Mouse (Mus musculus): ENCODE data around the gene Taok2. TPM values are rescaled to one million over a fixed set of nuclear protein-coding genes. Genes with fewer than 3 reads are reported as not detected.
A peak's percentile ranks its signal among the peaks of the same experiment; 100 is the strongest.
"Not testable (repeated sequence)": the region's sequence is repeated elsewhere in the genome, so short reads cannot be mapped to it uniquely, and the experiment has no call there.

Taok2 gene
- polyA plus RNA-seq, 1 experiment from 2014 or later = 39.0 TPM

DNA sequence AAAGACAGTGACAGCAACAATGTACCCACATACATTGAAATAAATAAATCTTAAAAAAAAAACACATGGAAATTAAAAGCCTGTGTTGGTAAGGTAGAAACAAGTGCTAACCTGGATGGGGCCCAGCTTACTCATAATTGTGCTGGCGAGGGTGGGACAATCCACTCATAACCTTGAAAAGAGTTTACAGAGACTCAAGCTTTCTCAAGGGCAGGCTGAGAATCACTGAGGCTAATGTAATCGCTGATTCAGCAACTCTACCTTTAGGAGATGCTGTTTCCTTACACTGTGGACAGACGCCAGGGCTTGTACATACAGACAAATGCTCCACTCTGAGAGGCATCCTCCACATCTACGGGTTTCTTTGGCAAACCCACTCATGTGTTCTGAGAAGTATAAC lies 35.5 kb upstream of the Taok2 start:
- WGBS = 87% methylated on average over 4 of the region's 4 CpGs
- no peak for ATAC-seq (ENCODE audit: low FRiP score, low TSS enrichment)
- H3K9me3 ChIP-seq (ENCODE audit: control insufficient read depth, low read length) = no peaks in the 10 kb centered on the region
- H3K9ac ChIP-seq (replicated peaks; ENCODE audit: low read length) = no peak overlapping the region
- no peaks in the 10 kb centered on the region for H3K36me3 ChIP-seq (ENCODE audit: control insufficient read depth, insufficient read depth, low read length)
- H3K27ac ChIP-seq (replicated peaks; ENCODE audit: low read depth, low read length) = no peak overlapping the region
- H3K4me2 ChIP-seq (ENCODE audit: low read length) = no peak overlapping the region
- DNase-seq = no peak
- H3K27me3 ChIP-seq (ENCODE audit: control insufficient read depth, insufficient read depth, low read length) = no peaks in the 10 kb centered on the region
- H3K4me3 ChIP-seq (replicated peaks; ENCODE audit: low read depth, low read length) = no peak overlapping the region
- H3K4me1 ChIP-seq (ENCODE audit: control insufficient read depth, insufficient read depth, low read length) = peaks cover 10% of the 10 kb centered on the region; the same call in 1 of the 2 replicates

DNA sequence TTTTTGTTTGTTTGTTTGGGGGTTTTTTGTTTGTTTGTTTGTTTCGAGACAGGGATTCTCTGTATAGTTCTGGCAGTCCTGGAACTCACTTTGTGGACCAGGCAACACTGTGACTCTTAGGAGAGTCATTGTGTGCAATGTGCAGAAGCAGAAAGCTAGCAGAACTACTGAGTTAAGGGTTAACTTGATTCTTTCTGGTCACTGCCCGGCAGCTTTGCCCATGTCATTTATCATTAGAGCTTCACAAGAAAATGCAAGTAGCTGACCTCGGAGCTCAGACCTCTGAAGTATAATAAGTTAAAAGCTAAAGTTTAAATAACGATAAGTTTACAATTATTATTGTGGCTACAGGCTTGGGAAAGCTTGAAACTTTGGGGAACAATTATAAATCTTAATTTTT lies 33.9 kb upstream of the Taok2 start:
- DNase-seq; H3K4me1 ChIP-seq (ENCODE audit: control insufficient read depth, insufficient read depth, low read length); H3K9me3 ChIP-seq (ENCODE audit: control insufficient read depth, low read length); H3K27me3 ChIP-seq (ENCODE audit: control insufficient read depth, insufficient read depth, low read length); H3K9ac ChIP-seq (replicated peaks; ENCODE audit: low read length); H3K36me3 ChIP-seq (ENCODE audit: control insufficient read depth, insufficient read depth, low read length); H3K27ac ChIP-seq (replicated peaks; ENCODE audit: low read depth, low read length); ATAC-seq (ENCODE audit: low FRiP score, low TSS enrichment); H3K4me2 ChIP-seq (ENCODE audit: low read length); H3K4me3 ChIP-seq (replicated peaks; ENCODE audit: low read depth, low read length): not testable (repeated sequence)
- 65% methylated on average over 4 of the region's 4 CpGs for WGBS

DNA sequence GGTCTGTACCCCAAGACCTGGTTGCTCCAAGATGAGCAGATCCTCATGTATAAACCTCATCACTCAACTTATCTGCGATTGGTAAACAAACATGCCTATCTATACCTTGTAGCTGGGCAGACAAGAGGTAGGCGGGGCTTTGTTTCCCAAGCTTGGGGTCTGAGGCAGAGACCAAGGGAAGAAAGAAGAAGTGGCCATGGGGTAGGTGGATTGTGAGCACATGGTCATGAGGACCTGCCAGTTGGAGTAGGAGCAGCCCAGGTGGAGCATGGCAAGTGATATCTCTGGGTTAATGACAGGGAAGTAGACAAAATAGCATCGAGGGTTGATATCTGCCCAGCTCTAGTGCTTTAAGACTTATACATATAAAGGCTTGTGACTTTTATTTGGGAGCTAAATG lies 30.3 kb upstream of the Taok2 start:
- 94% methylated on average over 3 of the region's 3 CpGs for WGBS
- no peak overlapping the region for H3K9ac ChIP-seq (replicated peaks; ENCODE audit: low read length)
- no peaks in the 10 kb centered on the region for H3K9me3 ChIP-seq (ENCODE audit: control insufficient read depth, low read length)
- DNase-seq (no peak), ATAC-seq (ENCODE audit: low FRiP score, low TSS enrichment) (no peak)
- H3K4me1 ChIP-seq (ENCODE audit: control insufficient read depth, insufficient read depth, low read length) = no peaks in the 10 kb centered on the region
- H3K27ac ChIP-seq (replicated peaks; ENCODE audit: low read depth, low read length) = no peak overlapping the region
- H3K4me3 ChIP-seq (replicated peaks; ENCODE audit: low read depth, low read length) = no peak overlapping the region
- no peaks in the 10 kb centered on the region for H3K27me3 ChIP-seq (ENCODE audit: control insufficient read depth, insufficient read depth, low read length)
- H3K4me2 ChIP-seq (ENCODE audit: low read length) = no peak overlapping the region
- H3K36me3 ChIP-seq (ENCODE audit: control insufficient read depth, insufficient read depth, low read length) = no peaks in the 10 kb centered on the region

DNA sequence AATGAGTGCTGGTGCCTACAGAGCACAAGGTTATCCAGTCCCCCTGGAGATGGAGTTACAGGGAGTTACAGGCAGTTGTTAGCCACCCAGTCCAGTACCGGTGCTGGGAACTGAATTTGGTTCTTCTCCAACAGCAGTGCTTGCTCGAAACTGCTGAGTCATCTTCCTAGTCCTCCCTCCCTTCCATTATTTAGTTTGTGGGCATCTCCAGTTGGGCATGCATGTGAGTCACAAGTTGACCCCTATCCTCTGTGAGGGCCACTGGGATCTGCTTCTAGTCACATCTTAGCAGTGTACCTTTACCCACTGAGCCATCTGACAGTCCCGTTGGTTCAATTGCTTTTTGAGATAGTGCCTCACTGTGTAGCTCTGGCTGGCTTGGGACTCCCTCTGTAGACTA lies 21.1 kb upstream of the Taok2 start:
- WGBS = 90% methylated on average over 3 of the region's 3 CpGs
- H3K4me1 ChIP-seq (ENCODE audit: control insufficient read depth, insufficient read depth, low read length) = no peaks in the 10 kb centered on the region
- no peaks in the 10 kb centered on the region for H3K27me3 ChIP-seq (ENCODE audit: control insufficient read depth, insufficient read depth, low read length)
- DNase-seq (no peak), ATAC-seq (ENCODE audit: low FRiP score, low TSS enrichment) (no peak)
- H3K9ac ChIP-seq (replicated peaks; ENCODE audit: low read length) = no peak overlapping the region
- H3K4me3 ChIP-seq (replicated peaks; ENCODE audit: low read depth, low read length) = no peak overlapping the region
- no peak overlapping the region for H3K4me2 ChIP-seq (ENCODE audit: low read length)
- H3K36me3 ChIP-seq (ENCODE audit: control insufficient read depth, insufficient read depth, low read length) = no peaks in the 10 kb centered on the region
- H3K27ac ChIP-seq (replicated peaks; ENCODE audit: low read depth, low read length) = no peak overlapping the region
- no peaks in the 10 kb centered on the region for H3K9me3 ChIP-seq (ENCODE audit: control insufficient read depth, low read length)

DNA sequence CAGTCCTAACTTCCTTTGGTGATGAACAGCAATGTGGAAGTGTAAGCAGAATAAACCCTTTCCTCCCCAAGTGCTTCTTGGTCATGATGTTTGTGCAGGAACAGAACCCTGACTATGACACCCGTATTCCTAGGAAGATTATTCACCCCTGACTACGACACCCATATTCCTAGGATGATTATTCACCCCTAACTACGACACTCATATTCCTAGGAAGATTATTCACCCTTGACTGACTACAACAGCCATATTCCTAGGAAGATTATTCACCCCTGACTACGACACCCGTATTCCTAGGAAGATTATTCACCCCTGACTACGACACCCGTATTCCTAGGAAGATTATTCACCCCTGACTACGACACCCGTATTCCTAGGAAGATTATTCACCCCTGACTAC lies 15.3 kb upstream of the Taok2 start:
- not testable (repeated sequence) for H3K27me3 ChIP-seq (ENCODE audit: control insufficient read depth, insufficient read depth, low read length); ATAC-seq (ENCODE audit: low FRiP score, low TSS enrichment); H3K27ac ChIP-seq (replicated peaks; ENCODE audit: low read depth, low read length); H3K9me3 ChIP-seq (ENCODE audit: control insufficient read depth, low read length); DNase-seq; H3K4me2 ChIP-seq (ENCODE audit: low read length); H3K36me3 ChIP-seq (ENCODE audit: control insufficient read depth, insufficient read depth, low read length); H3K9ac ChIP-seq (replicated peaks; ENCODE audit: low read length); H3K4me3 ChIP-seq (replicated peaks; ENCODE audit: low read depth, low read length)
- WGBS = 88% methylated on average over 7 of the region's 9 CpGs
- peaks cover 14% of the 10 kb centered on the region for H3K4me1 ChIP-seq (ENCODE audit: control insufficient read depth, insufficient read depth, low read length)

DNA sequence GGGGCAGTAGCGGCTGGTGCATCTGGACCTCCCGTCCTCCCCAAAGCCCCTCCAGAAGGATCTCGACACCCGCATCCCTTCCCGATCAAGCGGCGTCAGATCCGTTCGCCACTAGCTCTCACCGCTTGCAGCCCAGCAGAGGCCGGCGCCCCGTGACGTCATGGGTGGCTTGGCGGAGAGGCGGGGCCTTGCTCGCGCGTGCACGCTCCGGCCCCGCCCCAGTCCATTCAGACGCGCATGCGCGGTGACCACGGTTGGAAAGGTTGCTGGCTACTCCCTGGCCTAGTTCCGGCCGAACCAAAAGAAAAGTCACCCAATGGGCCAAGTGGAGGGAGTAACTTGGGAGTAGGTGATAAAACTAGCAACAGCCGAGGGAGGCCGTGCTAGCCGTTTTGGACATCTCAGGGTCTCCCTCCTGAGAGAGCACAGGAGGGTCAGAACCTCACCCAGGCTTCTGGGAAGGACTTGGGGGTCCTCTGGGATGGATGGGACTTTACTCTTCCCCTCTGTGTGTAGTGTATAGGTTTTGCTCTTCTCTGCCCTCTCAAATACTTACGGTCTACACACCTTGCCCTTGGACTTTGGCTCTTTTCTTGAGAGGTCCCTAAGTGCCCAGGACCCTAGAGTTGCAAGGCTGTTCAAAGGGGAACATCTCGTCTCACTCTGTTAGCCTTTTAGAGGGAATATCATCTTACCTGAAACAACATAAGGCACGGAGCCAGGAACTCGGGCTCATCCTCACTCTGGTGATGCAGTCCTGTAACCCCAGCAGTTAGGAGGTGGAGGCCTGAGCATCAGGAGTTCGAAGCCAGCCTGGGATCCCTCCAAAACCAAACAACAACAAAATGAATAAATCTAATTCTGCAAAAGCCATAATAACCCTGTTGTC lies 13.8 kb upstream of the Taok2 start:
- Histone ChIP-seq H3K27ac (replicated peaks; ENCODE audit: low read depth, low read length) (peak overlapping the region; percentile 91), H3K36me3 (ENCODE audit: control insufficient read depth, insufficient read depth, low read length) (no peaks in the 10 kb centered on the region), H3K4me3 (replicated peaks; ENCODE audit: low read depth, low read length) (peak overlapping the region; percentile 65), H3K4me1 (ENCODE audit: control insufficient read depth, insufficient read depth, low read length) (peaks cover 14% of the 10 kb centered on the region), H3K27me3 (ENCODE audit: control insufficient read depth, insufficient read depth, low read length) (no peaks in the 10 kb centered on the region), H3K4me2 (ENCODE audit: low read length) (peak overlapping the region; percentile 84), H3K9me3 (ENCODE audit: control insufficient read depth, low read length) (no peaks in the 10 kb centered on the region), H3K9ac (replicated peaks; ENCODE audit: low read length) (peak overlapping the region; percentile 85)
- WGBS = 12% methylated on average over 37 of the region's 37 CpGs
- DNase-seq (peak; percentile 98), ATAC-seq (ENCODE audit: low FRiP score, low TSS enrichment) (peak; percentile 91)

DNA sequence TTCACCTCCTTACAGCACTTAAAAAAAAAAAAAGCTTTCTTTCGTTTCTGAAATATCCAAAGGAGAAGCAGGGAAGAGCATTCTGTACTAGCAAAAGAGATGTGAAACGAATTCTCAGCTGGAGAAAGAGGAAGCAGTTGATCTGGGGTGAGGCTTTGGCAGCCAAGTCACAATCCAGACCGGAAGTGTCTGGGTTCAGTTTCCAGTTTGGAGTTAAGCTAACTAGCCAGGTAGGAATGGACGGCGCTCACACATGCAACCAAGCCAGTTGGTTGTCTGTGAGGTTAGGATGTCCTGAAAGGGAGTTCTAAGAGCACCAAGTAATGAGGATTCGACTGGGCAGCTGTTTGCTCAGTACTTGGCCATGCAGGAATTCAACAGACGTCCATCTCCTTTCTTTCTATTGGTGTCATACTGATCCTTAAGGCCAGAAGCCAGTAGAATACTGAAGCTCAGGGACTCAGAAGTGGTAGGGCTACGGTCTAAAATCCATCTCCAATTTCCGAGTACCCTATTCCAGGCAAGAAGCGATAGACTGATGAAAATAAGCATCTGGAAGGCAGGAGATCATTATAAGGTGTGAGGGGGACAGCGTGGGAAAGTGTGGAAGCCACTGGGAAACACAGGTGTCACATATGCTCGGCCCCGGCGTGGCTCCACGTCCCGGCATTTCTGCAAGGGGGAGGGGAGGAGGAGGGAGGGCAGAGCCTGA lies 13.0 kb upstream of the Taok2 start:
- DNase-seq (no peak), ATAC-seq (ENCODE audit: low FRiP score, low TSS enrichment) (peak; percentile 75)
- Histone ChIP-seq H3K4me1 (ENCODE audit: control insufficient read depth, insufficient read depth, low read length) (peaks cover 14% of the 10 kb centered on the region), H3K4me2 (ENCODE audit: low read length) (peak overlapping the region; percentile 84), H3K4me3 (replicated peaks; ENCODE audit: low read depth, low read length) (peak overlapping the region; percentile 65), H3K9ac (replicated peaks; ENCODE audit: low read length) (peak overlapping the region; percentile 85), H3K9me3 (ENCODE audit: control insufficient read depth, low read length) (no peaks in the 10 kb centered on the region), H3K36me3 (ENCODE audit: control insufficient read depth, insufficient read depth, low read length) (no peaks in the 10 kb centered on the region), H3K27me3 (ENCODE audit: control insufficient read depth, insufficient read depth, low read length) (no peaks in the 10 kb centered on the region), H3K27ac (replicated peaks; ENCODE audit: low read depth, low read length) (peak overlapping the region; percentile 91)
- 24% methylated on average over 16 of the region's 16 CpGs for WGBS

DNA sequence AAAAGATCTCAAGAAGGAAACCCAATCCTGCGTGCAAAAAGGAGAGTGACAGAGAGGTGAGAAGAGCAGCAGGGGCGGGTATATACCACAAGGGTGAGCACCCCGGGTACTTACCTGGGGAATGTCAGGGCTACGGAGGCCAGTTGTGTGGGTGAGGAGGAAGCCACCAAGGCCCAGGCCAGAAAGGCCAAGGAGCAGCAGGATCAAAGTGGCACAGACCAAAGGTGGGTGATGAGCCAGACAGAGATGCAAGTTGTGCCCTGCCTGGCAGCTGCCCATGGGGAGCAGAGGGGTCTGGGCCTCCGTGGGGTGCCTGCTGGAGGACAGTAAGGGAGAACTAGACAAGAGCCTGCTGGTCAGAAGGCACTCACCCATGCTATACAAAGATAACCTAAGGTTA lies 12.4 kb upstream of the Taok2 start:
- no peaks in the 10 kb centered on the region for H3K9me3 ChIP-seq (ENCODE audit: control insufficient read depth, low read length)
- H3K4me3 ChIP-seq (replicated peaks; ENCODE audit: low read depth, low read length) = no peak overlapping the region
- no peak overlapping the region for H3K27ac ChIP-seq (replicated peaks; ENCODE audit: low read depth, low read length)
- no peaks in the 10 kb centered on the region for H3K36me3 ChIP-seq (ENCODE audit: control insufficient read depth, insufficient read depth, low read length)
- H3K4me2 ChIP-seq (ENCODE audit: low read length) = peak overlapping the region; percentile 84
- no peak for ATAC-seq (ENCODE audit: low FRiP score, low TSS enrichment)
- no peaks in the 10 kb centered on the region for H3K27me3 ChIP-seq (ENCODE audit: control insufficient read depth, insufficient read depth, low read length)
- 0 out of 2 replicates have a peak overlapping the region, but pooled peaks have one; percentile 16 for H3K9ac ChIP-seq (replicated peaks; ENCODE audit: low read length)
- DNase-seq = no peak
- 83% methylated on average over 5 of the region's 5 CpGs for WGBS
- H3K4me1 ChIP-seq (ENCODE audit: control insufficient read depth, insufficient read depth, low read length) = peaks cover 14% of the 10 kb centered on the region

Measured in midbrain, embryonic 14.5 days (tissue).